Mouse (Mus musculus) urinary bladder, postnatal 0 days (tissue): Measurements from ENCODE around the gene Zmat3. TPM values are rescaled to one million over a fixed set of nuclear protein-coding genes. Genes with fewer than 3 reads are reported as not detected.

Source experiments
- polyA plus RNA-seq: library from polyadenylated mRNA; unstranded; fragments of >200 nt; fragmentation: Nextera tagmentation; extraction: Ambion mirVana; gene quantifications from 2 replicates; pipeline ENCODE4 v1.2.1, GENCODE M21; 2015

The Zmat3 gene
- polyA plus RNA-seq, result 6.9 and 8.1 TPM in 2 replicates

GRCm38 (mm10) chr3:32365546-32366245 is at the start of gene Zmat3:
Gene Zmat3 (minus strand): TSS chr3:32366014.

GRCm38 (mm10) chr3:32397461-32398174 is 31.8 kb upstream of the Zmat3 start, which contains the start of gene Pik3ca:
Gene Pik3ca (plus strand): TSS chr3:32397671.

Other genes starting within 250 kb of the Zmat3 start
- gene Pik3ca, start 31.7 kb upstream of the Zmat3 start, polyA plus RNA-seq, result 6.6 and 7.1 TPM in 2 replicates
- gene Kcnmb3, start 126.2 kb upstream of the Zmat3 start, polyA plus RNA-seq, result not detected in 2 replicates
- 25.3 and 29.8 TPM in 2 replicates for gene Zfp639, start 144.2 kb upstream of the Zmat3 start, polyA plus RNA-seq
- 14.0 and 23.9 TPM in 2 replicates for gene Mfn1, start 163.5 kb upstream of the Zmat3 start, polyA plus RNA-seq